Mouse (Mus musculus) liver, embryonic 14.5 days (tissue): ENCODE data around the gene Gm17655. TPM values are rescaled to one million over a fixed set of nuclear protein-coding genes. Genes with fewer than 3 reads are reported as not detected.

Experiments used
- ATAC-seq: fragments of 200-750 bp; cut with Nextera tagmentation; 2 replicates; pipeline ENCODE4 v1.8.0; 2017; ENCODE audit warnings: moderate number of reproducible peaks, mild to moderate bottlenecking, moderate library complexity; ENCODE audit not compliant: insufficient read depth
- DNase-seq, 3 experiments: peaks; one replicate each; pipeline ENCODE4 v3.0.0-alpha.2; 2012 to 2013; ENCODE audit warnings: low read depth in 3 of 3, low spot score in 3 of 3
- H3K27ac ChIP-seq: fragments of 300-500 bp; sonication (generic); 2 replicates; pipeline ENCODE4 v1.5.1; 2014; ENCODE audit warnings: moderate library complexity, mild to moderate bottlenecking, control low read depth, inconsistent platforms
- H3K27me3 ChIP-seq: fragments of 300-500 bp; sonication (generic); 2 replicates; pipeline ENCODE4 v1.6.1; 2014; ENCODE audit warnings: mild to moderate bottlenecking, low read length, moderate library complexity; ENCODE audit not compliant: control insufficient read depth, insufficient read depth
- H3K36me3 ChIP-seq: fragments of 300-500 bp; sonication (generic); replicated peaks from 2 replicates; pipeline ENCODE4 v1.6.1; 2014; ENCODE audit warnings: low read depth; ENCODE audit not compliant: control insufficient read depth, insufficient read depth
- H3K4me1 ChIP-seq, 2 experiments: fragments of 200-500 bp in 1 of 2; fragments of 300-500 bp in 1 of 2; sonication (generic) in 1 of 2; replicated peaks; 2 replicates each; pipeline ENCODE4 v1.6.1; 2012 to 2014; ENCODE audit warnings: antibody characterized with exemption in 1 of 2, inconsistent platforms in 1 of 2, low read length in 1 of 2; ENCODE audit not compliant: control insufficient read depth in 2 of 2, insufficient read depth in 2 of 2
- H3K4me2 ChIP-seq: fragments of 300-500 bp; sonication (generic); 2 replicates; pipeline ENCODE4 v1.6.1; 2014; ENCODE audit warnings: low read depth, mild to moderate bottlenecking, control low read depth, moderate library complexity
- H3K4me3 ChIP-seq, 2 experiments: fragments of 200-500 bp in 1 of 2; fragments of 300-500 bp in 1 of 2; sonication (generic) in 1 of 2; 2 replicates each; pipeline ENCODE4 v1.5.1; 2012 to 2014; ENCODE audit warnings: low read depth in 2 of 2, low read length in 2 of 2, mild to moderate bottlenecking in 2 of 2, control low read depth in 1 of 2, inconsistent platforms in 1 of 2, moderate library complexity in 1 of 2; ENCODE audit not compliant: insufficient read depth in 1 of 2
- H3K9ac ChIP-seq: fragments of 300-500 bp; sonication (generic); replicated peaks from 2 replicates; pipeline ENCODE4 v1.6.1; 2014; ENCODE audit warnings: mild to moderate bottlenecking, control low read depth, moderate library complexity
- H3K9me3 ChIP-seq: fragments of 300-500 bp; sonication (generic); 2 replicates; pipeline ENCODE4 v1.6.1; 2016; ENCODE audit warnings: low read length, mixed read lengths; ENCODE audit not compliant: control insufficient read depth
- CTCF ChIP-seq: IDR thresholded peaks from 2 replicates; pipeline ENCODE4 v1.5.1; 2016; ENCODE audit warnings: antibody characterized with exemption, low read depth, control low read depth
- EP300 ChIP-seq: IDR thresholded peaks from 2 replicates; pipeline ENCODE4 v1.6.1; 2016; ENCODE audit warnings: antibody characterized with exemption, low read depth
- WGBS: fragments of 180-500 bp; shearing (Covaris S2); extraction: QIAGEN DNeasy Blood & Tissue Kit; methylation state at CpG from one replicate; pipeline ENCODE4 v1.1.7; 2014; ENCODE audit not compliant: insufficient replicate concordance; 5-methylcytosine and 5-hydroxymethylcytosine counted together
- polyA plus RNA-seq, 2 experiments: library from polyadenylated mRNA; depleted of rRNA in 1 of 2; stranded (reverse) in 1 of 2; unstranded in 1 of 2; fragments of >200 nt; fragmentation: Nextera tagmentation in 1 of 2; extraction: Ambion mirVana in 1 of 2; gene quantifications; 2 replicates each; pipeline versions ENCODE4 v1.2.1 to v1.2.3; 2012 to 2014

Gm17655 gene
- polyA plus RNA-seq, 2 experiments: 0.59 to 2.3 TPM

DNA sequence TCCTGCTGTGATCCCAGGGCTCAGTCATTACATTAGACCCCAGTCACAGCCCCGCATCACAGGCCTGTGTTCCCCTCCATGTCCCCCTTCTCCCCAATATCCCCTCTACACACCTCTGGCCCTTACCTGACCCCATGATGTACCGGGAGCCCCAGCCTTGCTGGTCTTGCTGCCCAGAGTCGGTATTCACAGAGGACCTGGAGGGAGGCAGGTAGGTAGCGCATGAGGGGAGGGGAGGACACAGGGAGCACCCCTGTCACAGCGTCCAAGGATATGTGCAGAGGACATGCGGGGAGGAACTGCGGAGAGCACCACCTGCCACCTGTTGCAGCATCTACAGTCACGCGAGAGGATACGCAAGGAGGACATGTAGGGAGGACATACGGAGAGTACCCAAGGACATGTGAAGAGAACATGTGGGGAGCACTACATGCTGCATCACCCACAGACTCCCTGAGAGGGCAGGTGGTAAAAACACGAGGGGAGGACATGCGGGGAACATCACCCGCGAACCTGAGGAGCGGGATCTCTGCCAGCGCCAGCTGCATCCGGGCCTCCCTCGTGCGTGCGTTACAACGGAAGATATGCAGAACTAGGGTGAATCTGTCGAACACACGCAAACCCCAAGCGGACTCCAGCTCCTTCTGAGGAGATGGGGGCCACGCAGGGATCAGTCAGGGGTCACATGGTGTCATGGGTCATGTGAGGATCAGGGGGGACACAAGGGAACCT lies 34.0 kb upstream of the Gm17655 start:
- ATAC-seq (no peak), DNase-seq (no peak)
- H3K4me2 ChIP-seq: peak overlapping the region; percentile 80
- H3K4me1 ChIP-seq: peaks cover 7 to 11% of the 10 kb centered on the region in 2 experiments; a peak in 2 of 4 replicates
- H3K4me3 ChIP-seq: peak overlapping the region; percentile 78 to 84
- 0 out of 2 replicates have a peak, but pooled peaks have one; percentile 1 for TF ChIP-seq CTCF
- no peak for TF ChIP-seq EP300
- 88% methylated on average over 26 of the region's 26 CpGs for WGBS
- peaks cover 13% of the 10 kb centered on the region for H3K36me3 ChIP-seq
- H3K27me3 ChIP-seq: no peaks in the 10 kb centered on the region
- H3K9ac ChIP-seq: no peak overlapping the region
- H3K9me3 ChIP-seq: no peaks in the 10 kb centered on the region
- H3K27ac ChIP-seq: no peak overlapping the region

DNA sequence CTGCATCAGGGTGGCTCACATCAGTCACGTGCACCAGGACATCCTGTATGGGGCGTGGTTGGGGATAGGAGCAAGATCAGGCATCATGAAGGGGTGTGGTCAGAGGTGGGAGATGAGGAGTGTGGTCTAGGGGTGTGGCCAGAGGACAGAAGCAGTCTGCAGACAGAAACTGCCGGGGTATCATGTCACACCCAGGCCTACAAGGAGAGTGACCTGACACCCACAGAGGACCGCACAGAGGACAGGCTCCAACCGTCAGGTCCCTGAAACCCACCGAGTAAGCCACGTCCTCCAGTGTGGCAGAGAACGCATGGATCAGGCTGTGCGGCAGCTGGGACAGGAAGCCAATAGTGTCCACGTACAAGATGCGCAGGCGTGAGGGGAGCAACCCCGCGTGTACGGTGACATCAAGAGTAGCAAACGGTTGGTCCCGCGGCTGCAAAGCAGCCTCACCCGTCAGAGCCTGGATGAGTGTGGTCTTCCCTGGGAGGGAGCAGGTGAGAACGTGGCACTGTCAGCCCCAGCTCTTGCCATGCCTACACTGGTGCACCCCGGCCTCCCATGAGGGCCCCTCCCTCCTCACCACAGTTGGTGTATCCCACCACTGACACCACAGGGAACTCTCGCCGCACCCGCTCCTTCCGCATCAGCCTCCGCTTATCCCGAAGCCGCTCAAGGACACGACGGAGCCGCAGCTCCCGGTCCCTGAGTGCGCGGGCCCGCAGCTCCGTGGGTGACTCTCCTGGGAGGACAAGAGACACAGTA lies 32.5 kb upstream of the Gm17655 start:
- DNase-seq: no peak
- Histone ChIP-seq H3K36me3 (peaks cover 13% of the 10 kb centered on the region), H3K4me1 (peaks cover 7 to 8% of the 10 kb centered on the region in 2 experiments; a peak in 2 of 4 replicates), H3K9me3 (no peaks in the 10 kb centered on the region), H3K4me3 (no peak overlapping the region), H3K27me3 (peaks cover 4% of the 10 kb centered on the region; the same call in 1 of the 2 replicates), H3K27ac (no peak overlapping the region), H3K9ac (no peak overlapping the region), H3K4me2 (no peak overlapping the region)
- 86% methylated on average over 36 of the region's 36 CpGs for WGBS
- TF ChIP-seq CTCF: no peak
- no peak for TF ChIP-seq EP300
- no peak for ATAC-seq

DNA sequence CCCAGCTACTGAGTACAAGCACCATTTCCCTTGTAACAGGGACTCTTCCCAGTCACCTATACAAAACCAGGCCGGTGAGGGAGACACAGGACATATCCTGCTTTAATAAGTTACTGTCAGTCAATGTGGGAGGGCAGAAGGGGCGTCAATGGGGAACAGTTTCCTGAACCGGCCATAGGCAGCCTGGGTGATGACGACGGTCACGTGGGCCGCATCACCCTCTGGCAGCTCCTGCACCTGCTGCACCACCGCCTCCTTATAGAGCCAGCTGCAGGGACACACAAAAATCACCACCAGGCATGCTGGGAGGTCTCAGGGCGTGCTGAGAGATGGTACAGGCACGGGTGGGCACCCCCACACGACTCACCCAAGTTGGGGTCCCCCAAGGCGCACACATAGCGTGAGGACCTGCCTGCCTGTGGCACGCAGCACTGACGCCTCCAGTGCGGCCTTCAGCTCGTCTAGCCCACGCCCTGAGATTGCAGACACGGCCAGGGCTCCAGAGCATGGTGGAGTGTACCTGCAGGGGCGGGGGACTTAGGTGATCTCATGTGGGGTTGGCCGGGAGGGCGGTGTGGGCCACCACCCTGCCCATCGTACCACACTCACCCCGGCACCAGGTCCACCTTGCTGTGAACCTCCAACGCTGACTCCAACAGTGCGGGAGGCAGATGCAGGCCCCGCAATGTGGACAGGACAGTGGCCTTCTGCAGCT lies 31.7 kb upstream of the Gm17655 start:
- H3K4me1 ChIP-seq: peaks cover 7 to 8% of the 10 kb centered on the region in 2 experiments; a peak in 2 of 4 replicates
- WGBS: 86% methylated on average over 27 of the region's 27 CpGs
- H3K36me3 ChIP-seq: peaks cover 13% of the 10 kb centered on the region
- H3K4me3 ChIP-seq: no peak overlapping the region
- H3K27ac ChIP-seq: no peak overlapping the region
- TF ChIP-seq EP300 (no peak), CTCF (no peak)
- H3K9me3 ChIP-seq: no peaks in the 10 kb centered on the region
- H3K27me3 ChIP-seq: peaks cover 4% of the 10 kb centered on the region; the same call in 1 of the 2 replicates
- DNase-seq (no peak), ATAC-seq (no peak)
- no peak overlapping the region for H3K9ac ChIP-seq
- H3K4me2 ChIP-seq: no peak overlapping the region

DNA sequence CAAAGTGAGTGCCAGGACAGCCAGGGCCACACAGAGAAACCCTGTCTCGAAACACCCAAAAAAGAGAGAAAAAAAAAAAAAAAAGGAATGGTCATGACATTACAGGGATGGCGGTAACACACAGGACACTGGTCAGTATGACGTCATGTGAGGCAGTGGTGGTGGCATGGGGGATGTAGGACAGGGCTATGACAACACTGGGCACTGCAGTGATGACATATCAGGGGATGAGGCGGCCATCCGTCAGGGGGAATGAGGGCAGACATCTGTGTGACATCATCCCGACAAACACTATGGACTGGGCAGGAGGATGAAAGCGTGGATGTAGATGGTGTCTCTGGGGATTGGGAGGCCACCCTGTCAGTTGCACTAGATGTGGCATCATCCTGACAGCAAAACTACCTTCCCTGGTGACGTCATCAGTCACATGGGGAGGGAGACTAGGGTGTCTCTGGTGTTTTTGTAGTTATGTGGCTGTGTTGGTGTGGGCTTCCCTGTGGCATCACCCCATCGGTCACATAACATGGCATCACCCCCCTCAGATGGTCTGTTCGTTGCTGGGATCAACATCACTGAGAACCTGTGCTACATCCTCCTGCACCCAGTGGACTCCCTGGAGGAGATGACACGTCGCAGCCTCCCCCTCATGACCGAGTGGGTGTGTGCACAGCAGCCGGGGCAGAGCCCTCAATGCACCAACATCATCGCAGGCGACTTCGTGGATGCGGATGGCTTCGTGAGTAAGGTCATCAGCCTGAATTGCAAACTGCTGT lies 30.7 kb upstream of the Gm17655 start:
- Histone ChIP-seq H3K4me3 (no peak overlapping the region), H3K27me3 (peaks cover 4% of the 10 kb centered on the region; the same call in 1 of the 2 replicates), H3K4me2 (no peak overlapping the region), H3K4me1 (peaks cover 4 to 5% of the 10 kb centered on the region in 2 experiments; a peak in 1 of 4 replicates), H3K9me3 (no peaks in the 10 kb centered on the region), H3K36me3 (peaks cover 13% of the 10 kb centered on the region), H3K9ac (no peak overlapping the region), H3K27ac (no peak overlapping the region)
- DNase-seq (no peak), ATAC-seq (no peak)
- 79% methylated on average over 19 of the region's 19 CpGs for WGBS
- TF ChIP-seq EP300: no peak
- no peak for TF ChIP-seq CTCF
